Mouse (Mus musculus) 416B (cell line): ENCODE results near the gene Rbbp4.

ENCODE experiments used
- DNase-seq: peaks from one replicate; pipeline ENCODE4 v3.0.0; 2011; ENCODE audit warnings: low read depth

Gene Rbbp4

GRCm38 (mm10) chr4:129353176-129353575 lies 18.0 kb upstream of the Rbbp4 start:
- no peak for DNase-seq

GRCm38 (mm10) chr4:129351111-129351510 lies 15.9 kb upstream of the Rbbp4 start:
- no peak for DNase-seq

- peak; percentile 82 for DNase-seq
These were observed 15.5 kb upstream of the Rbbp4 start for GRCm38 (mm10) chr4:129350644-129351043.

GRCm38 (mm10) chr4:129346481-129347154 lies 11.4 kb upstream of the Rbbp4 start:
- no peak for DNase-seq

- DNase-seq, result no peak
These were observed 7.5 kb upstream of the Rbbp4 start for GRCm38 (mm10) chr4:129342705-129343104.

GRCm38 (mm10) chr4:129341888-129342287 lies 6.7 kb upstream of the Rbbp4 start:
- no peak for DNase-seq

- peak; percentile 66 for DNase-seq
These were observed 4.6 kb upstream of the Rbbp4 start for GRCm38 (mm10) chr4:129339743-129340142.

GRCm38 (mm10) chr4:129336291-129336690 lies 1.1 kb upstream of the Rbbp4 start:
- peak; percentile 72 for DNase-seq

- DNase-seq, result no peak
These were observed 424 bp downstream of the Rbbp4 start for GRCm38 (mm10) chr4:129334677-129335215.

- no peak for DNase-seq
These were observed 2.3 kb downstream of the Rbbp4 start for GRCm38 (mm10) chr4:129332846-129333245.

- no peak for DNase-seq
These were observed 9.0 kb downstream of the Rbbp4 start for GRCm38 (mm10) chr4:129326191-129326590.

GRCm38 (mm10) chr4:129324756-129325155 lies 10.4 kb downstream of the Rbbp4 start:
- DNase-seq, result no peak

GRCm38 (mm10) chr4:129323491-129323890 lies 11.7 kb downstream of the Rbbp4 start:
- DNase-seq, result peak; percentile 39

- no peak for DNase-seq
These were observed 13.1 kb downstream of the Rbbp4 start for GRCm38 (mm10) chr4:129322042-129322441.

GRCm38 (mm10) chr4:129320876-129321275 lies 14.3 kb downstream of the Rbbp4 start:
- DNase-seq, result no peak

- no peak for DNase-seq
These were observed 21.3 kb downstream of the Rbbp4 start for GRCm38 (mm10) chr4:129313886-129314285.

GRCm38 (mm10) chr4:129307936-129308335 lies 27.2 kb downstream of the Rbbp4 start:
- no peak for DNase-seq

GRCm38 (mm10) chr4:129304306-129304705 lies 30.9 kb downstream of the Rbbp4 start:
- peak; percentile 17 for DNase-seq

- no peak for DNase-seq
These were observed 31.4 kb downstream of the Rbbp4 start for GRCm38 (mm10) chr4:129303816-129304215.

- DNase-seq, result no peak
These were observed 31.8 kb downstream of the Rbbp4 start for GRCm38 (mm10) chr4:129303401-129303800.

GRCm38 (mm10) chr4:129299121-129299520 lies 36.0 kb downstream of the Rbbp4 start:
- no peak for DNase-seq

GRCm38 (mm10) chr4:129297724-129298123 lies 37.4 kb downstream of the Rbbp4 start:
- peak; percentile 45 for DNase-seq

- DNase-seq, result no peak
These were observed 39.1 kb downstream of the Rbbp4 start for GRCm38 (mm10) chr4:129296066-129296465.

- DNase-seq, result peak; percentile 81
These were observed 40.0 kb downstream of the Rbbp4 start for GRCm38 (mm10) chr4:129295188-129295587.
